Mouse (Mus musculus) skeletal muscle tissue, postnatal 0 days (tissue): ENCODE measurements around the gene Tmem8b. TPM values are rescaled to one million over a fixed set of nuclear protein-coding genes. Genes with fewer than 3 reads are reported as not detected.

Source experiments
- microRNA-seq, 2 experiments: library from miRNA; unstranded; fragments of <30 nt; microRNA quantifications; one replicate each; pipeline ENCODE4; 2016
- polyA plus RNA-seq: library from polyadenylated mRNA; unstranded; fragments of >200 nt; fragmentation: Nextera tagmentation; extraction: Ambion mirVana; gene quantifications from 2 replicates; pipeline ENCODE4 v1.2.1, GENCODE M21; 2015

The Tmem8b gene
- 3.4 and 4.4 TPM in 2 replicates for polyA plus RNA-seq

DNA sequence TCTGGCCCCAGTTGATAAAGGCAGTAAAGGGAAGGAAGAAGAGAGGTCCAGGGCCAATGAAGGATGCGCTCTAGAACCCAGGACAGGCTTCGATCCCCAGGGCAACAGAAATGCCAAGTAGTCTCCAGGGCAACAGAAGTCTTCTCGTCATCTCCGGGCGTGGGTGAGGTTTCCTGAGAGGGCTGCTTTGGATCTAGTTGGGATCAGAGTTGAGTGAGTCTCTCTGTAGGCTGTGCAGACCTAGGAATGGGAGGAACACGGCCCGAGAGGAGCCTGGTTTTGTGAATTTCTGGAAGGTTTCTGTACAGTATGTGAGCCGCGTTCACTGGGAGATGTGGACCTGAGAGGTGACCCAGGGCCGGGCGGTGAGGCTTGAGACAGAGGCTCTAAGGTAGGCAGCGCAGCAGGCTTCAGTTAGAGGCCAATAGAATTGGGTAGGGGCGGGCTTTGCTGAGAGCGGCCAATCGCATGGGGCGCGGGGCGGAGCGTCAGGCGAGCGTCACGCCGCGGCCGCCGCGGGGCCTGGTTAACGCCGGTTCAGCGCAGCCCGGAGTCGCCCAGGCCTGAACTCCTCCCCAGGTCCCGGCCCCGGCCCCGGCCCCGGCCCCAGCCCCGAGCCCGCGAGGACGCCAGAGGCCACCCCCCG lies at the start of gene Tmem8b, which contains the start of gene Fam221b:
TSS of gene Tmem8b (plus strand) at position 190 of the 646 bp plus-strand sequence.
TSS of gene Fam221b (minus strand) at position 364 of the 646 bp plus-strand sequence.

DNA sequence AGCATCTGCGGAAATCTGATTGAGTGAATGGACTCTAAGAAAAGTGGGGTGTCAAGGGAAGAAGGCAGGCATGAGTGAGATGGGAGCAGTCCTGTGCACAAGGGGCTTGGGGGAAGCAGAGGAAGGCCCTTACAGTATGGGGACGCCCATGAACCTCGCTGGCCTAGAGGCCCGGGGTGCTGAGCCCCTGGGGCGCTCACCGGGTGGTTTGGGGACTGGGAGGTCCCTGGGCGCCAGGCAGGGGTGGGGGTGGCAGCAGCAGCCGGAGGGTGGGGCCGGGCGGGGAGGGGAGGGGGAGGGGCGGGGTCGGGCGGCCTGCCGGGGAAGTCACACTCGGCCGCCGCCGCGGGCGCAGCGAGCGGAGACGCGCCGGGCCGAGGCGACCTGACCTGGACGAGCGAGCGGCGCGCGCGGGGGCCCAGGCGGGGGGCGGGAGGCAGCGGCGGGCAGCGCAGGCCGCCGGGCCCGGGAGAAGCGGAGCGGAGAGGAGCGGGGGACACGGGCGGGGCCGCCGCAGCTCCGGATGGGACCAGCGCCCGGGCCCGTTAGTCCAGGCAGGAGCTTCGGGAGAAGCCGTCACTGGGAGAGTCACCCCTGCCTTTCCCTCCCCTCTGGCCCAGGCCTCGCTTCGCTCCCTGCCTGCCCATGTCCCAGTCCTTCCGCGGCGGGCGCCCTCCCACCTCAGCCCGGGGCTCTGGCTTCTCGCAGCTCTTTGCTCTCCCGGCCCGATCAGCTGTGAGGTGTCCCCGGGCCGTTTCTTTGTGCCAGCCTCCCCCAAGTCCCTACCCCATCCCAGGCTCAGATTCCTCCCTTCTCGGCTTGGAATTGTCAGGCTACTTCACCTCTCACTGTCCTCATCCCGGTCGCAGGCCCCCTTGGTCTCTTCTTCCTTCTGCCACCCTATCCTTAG lies 37.5 kb upstream of the Tmem8b start, which contains the start of gene Npr2:
TSS of gene Npr2 (plus strand) at position 890 of the 910 bp plus-strand sequence.

DNA sequence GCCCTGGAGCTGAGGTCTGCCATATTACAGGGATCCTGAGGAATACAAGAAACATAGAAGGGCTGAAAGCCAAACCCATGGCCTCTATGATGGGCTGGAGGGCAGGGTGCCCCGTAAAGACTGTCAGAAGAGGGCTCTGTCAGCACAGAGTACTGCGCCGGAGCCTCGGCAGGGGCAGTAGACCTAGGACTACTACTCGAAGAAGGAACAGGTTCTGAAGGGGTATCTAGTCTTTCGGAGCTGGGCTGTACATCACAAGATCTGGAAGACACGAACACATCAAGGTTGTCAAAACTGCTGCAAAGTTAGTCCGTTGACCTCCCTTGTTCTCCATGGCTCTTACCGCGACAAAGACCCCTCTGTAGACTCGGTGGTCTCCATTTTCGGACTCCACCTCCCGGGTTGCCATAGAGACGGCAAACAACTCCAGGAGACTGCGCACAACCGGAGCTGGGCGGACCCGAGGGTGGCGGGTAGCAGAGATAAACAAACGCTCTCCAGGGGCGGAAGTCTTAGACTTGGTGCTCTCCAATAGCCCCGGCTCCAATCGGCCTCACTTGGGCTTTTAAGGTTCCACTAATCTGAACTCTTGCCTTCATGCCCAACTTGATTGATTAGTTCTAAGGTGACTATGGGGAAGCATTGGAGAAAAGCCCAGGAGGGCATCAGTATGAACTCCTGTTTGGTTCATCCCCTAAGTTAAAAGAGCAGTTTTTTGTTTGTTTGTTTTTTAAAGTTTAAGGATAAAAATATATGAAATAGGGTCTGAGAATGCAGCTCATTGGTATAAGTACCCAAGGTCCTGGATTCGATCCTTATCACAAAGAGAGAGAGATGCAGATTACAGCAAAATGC lies 15.4 kb upstream of the Tmem8b start, which contains the start of gene Spag8:
TSS of gene Spag8 (minus strand) at position 434 of the 855 bp plus-strand sequence.

DNA sequence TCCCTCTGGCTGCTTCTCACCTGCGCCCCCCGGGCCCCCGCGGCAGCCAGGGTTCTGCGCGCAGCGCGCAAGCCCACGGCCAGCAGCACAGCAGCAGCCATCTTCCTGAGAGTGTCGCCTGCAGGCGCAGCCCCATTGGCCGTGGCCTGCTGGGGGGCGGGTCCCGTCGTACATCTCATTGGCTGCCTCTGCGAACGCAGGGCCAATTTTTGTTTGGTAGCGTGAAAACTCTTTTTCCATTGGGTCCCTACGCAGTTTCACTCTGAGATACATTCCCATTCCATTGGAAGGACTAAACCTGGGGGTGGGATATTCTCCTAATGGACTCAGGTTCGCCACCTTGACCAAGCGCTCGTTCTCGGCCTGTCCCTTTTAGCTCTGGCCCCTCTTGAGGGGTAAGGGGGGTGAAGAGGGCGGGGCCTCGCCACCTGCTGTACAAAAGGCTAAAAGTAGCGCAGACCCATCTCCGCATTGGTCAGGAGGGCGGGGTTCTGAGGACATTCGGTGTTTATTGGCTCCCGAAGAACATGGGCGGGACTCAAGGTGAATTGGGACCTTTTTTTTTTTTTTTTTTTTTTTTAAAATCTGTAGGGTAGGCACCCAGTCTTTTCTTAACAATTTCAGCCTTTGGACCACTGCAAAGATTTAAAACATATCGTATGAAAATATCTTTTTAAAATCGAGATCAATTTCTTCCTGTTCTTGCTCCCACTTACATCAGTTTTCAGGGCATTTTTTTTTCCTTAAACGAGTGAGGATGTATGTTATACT lies 12.2 kb upstream of the Tmem8b start, which contains the start of gene Hint2:
TSS of gene Hint2 (minus strand) at position 128 of the 771 bp plus-strand sequence.

DNA sequence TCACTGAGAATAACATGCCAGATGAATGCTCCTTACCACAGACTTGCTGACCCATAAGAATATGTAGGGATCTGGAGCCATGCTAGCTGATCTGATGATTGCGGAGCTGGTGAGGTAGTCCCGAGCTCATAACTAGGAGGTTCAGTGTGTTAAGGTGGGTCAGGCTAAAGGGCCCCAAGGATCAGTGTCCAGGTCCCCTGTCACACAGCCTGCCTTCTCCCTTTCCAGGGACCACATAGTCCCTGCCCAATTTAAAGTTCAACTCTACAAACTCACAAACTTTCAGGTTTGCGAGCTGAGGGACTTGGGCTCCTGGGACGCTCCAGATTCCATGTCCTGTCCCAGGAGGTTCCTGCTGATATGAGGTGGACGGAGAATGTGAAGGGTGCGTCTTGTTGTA lies 31.9 kb downstream of the Tmem8b start, which contains the start of gene Olfr70:
TSS of gene Olfr70 (minus strand) at position 101 of the 400 bp plus-strand sequence.

DNA sequence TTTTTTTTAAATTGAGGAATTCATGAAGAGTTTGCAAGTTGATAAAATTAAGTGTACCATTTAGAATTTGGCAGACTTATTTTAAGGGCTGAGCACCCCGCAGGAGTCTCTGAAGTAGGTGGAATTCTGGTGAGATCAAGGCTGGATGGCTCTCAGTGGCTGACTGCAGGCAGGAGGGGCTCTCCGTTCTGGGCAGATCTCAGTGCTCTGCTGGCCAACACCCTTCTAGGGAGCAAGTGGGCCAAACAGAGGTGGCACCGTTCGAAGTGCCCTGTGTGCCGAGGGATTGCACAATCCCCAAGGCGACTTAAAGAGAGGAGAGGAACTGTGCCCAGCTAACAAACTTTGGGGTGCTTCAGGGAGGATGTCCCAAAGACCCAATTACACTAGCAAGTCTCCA lies 41.1 kb downstream of the Tmem8b start, which contains the start of gene Olfr71:
TSS of gene Olfr71 (minus strand) at position 387 of the 400 bp plus-strand sequence.

DNA sequence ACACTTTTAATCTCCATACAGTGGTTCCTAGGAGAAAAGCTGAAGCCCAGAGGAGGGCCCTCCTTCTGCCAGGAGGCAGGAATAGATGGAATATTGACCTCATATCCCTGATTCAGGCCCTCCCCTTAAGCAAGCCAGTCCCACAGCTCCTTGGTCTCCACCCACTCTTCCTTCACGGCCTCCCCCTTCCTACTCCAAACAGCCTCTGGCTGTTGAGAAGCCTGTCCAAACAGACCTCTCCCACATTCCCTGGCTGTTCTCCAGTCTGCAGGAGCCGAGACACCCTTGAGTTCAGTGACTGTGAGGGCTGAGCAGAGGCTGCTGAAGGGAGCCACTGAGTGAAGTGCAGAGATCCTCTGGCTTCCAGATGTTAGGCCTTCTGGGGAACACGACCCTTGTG lies 58.2 kb downstream of the Tmem8b start, which contains the start of gene Hrct1:
TSS of gene Hrct1 (plus strand) at position 194 of the 400 bp plus-strand sequence.

DNA sequence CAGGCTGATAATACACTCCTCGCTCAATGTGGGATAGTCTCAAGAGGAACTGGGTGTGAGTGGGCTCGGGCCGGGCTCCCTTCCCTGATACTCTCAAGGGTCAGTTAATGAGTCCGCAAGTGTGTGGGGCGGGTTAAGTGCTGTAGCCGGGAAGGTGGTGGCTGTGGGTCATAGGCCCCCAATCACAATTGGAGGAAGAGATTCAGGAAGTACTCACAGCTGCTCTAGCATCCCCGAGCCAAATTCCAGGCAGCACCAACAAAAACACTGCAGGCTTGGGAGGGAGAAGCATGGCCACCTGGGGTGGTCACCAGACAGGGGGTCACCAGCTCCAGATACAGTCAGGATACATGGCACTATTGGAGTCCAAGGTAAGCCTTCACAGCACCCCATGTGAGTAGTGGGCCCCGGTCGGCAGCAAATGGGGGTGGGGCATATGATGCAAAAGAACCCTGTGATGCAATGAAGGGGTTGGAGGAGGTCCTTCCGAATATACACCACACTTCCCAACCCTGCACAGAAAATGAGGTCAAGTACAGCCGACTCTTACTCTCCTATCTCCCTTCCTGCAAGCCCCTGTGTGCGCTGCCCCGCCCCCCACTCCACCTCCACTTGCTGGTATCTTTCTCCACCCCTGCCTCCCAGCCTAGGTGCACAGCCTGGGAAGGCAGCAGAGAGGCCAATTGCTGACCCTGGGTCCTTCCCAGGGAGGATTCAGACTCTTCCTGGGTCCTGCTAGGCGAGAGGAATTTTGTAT lies 61.2 kb downstream of the Tmem8b start, which contains the start of gene Spaar:
TSS of gene Spaar (plus strand) at position 241 of the 757 bp plus-strand sequence.

Small RNAs within 50 kb of the gene (microRNA-seq; reads per million reads assigned to microRNA genes)
- gene Gm25262: 0.10 to 0.21 reads per million in 2 experiments

Other genes with a start within 250 kb of the Tmem8b start
- gene Fam166b, start 239.8 kb upstream of the Tmem8b start, polyA plus RNA-seq: not detected in 2 replicates
- gene Tesk1, start 227.0 kb upstream of the Tmem8b start, polyA plus RNA-seq: 5.8 and 7.2 TPM in 2 replicates
- gene Cd72, start 214.3 kb upstream of the Tmem8b start, polyA plus RNA-seq: 1.7 and 1.9 TPM in 2 replicates
- not detected in 2 replicates for gene Sit1, start 185.2 kb upstream of the Tmem8b start, polyA plus RNA-seq
- gene Ccdc107, start 176.1 kb upstream of the Tmem8b start, polyA plus RNA-seq: 56.6 and 56.9 TPM in 2 replicates
- 7.0 and 7.9 TPM in 2 replicates for gene Arhgef39, start 169.3 kb upstream of the Tmem8b start, polyA plus RNA-seq
- 0.59 and 0.61 TPM in 2 replicates for gene Car9, start 162.0 kb upstream of the Tmem8b start, polyA plus RNA-seq
- gene Tpm2, start 145.2 kb upstream of the Tmem8b start, polyA plus RNA-seq: 10,111 and 10,503 TPM in 2 replicates
- 73.8 and 82.0 TPM in 2 replicates for gene Creb3, start 106.6 kb upstream of the Tmem8b start, polyA plus RNA-seq
- gene Tln1, start 106.3 kb upstream of the Tmem8b start, polyA plus RNA-seq: 49.9 and 55.4 TPM in 2 replicates
- 10.9 and 16.0 TPM in 2 replicates for gene Rgp1, start 90.3 kb upstream of the Tmem8b start, polyA plus RNA-seq
- gene Gba2, start 90.1 kb upstream of the Tmem8b start, polyA plus RNA-seq: 10.1 and 10.5 TPM in 2 replicates
- 0.72 and 0.85 TPM in 2 replicates for gene Msmp, start 84.5 kb upstream of the Tmem8b start, polyA plus RNA-seq
- 11.0 and 11.8 TPM in 2 replicates for gene Npr2, start 37.0 kb upstream of the Tmem8b start, polyA plus RNA-seq
- gene Spag8, start 15.4 kb upstream of the Tmem8b start, polyA plus RNA-seq: 0.16 TPM in 1 of 2 replicates, not detected in the other
- gene Hint2, start 12.5 kb upstream of the Tmem8b start, polyA plus RNA-seq: 205 and 218 TPM in 2 replicates
- 3.3 and 4.2 TPM in 2 replicates for gene Fam221b, start 174 bp downstream of the Tmem8b start, polyA plus RNA-seq
- gene Olfr70, start 31.8 kb downstream of the Tmem8b start, polyA plus RNA-seq: not detected in 2 replicates
- gene Olfr71, start 41.3 kb downstream of the Tmem8b start, polyA plus RNA-seq: not detected in 2 replicates
- 5.8 and 8.3 TPM in 2 replicates for gene Hrct1, start 58.2 kb downstream of the Tmem8b start, polyA plus RNA-seq
- gene Spaar, start 61.1 kb downstream of the Tmem8b start, polyA plus RNA-seq: 1.2 and 1.4 TPM in 2 replicates
- gene Olfr159, start 102.0 kb downstream of the Tmem8b start, polyA plus RNA-seq: not detected in 2 replicates
- not detected in 2 replicates for gene Olfr156, start 154.9 kb downstream of the Tmem8b start, polyA plus RNA-seq
- not detected in 2 replicates for gene Olfr157, start 171.2 kb downstream of the Tmem8b start, polyA plus RNA-seq
- not detected in 2 replicates for gene Olfr155, start 182.6 kb downstream of the Tmem8b start, polyA plus RNA-seq
- 10.0 and 10.3 TPM in 2 replicates for gene Reck, start 206.6 kb downstream of the Tmem8b start, polyA plus RNA-seq